Mouse (Mus musculus): ENCODE results near the gene Gm49510. TPM values are rescaled to one million over a fixed set of nuclear protein-coding genes. Genes with fewer than 3 reads are reported as not detected.
A peak's percentile ranks its signal among the peaks of the same experiment; 100 is the strongest.

The Gm49510 gene
- polyA plus RNA-seq, 1 experiment from 2014 or later: 0.21 TPM

GRCm38 (mm10) chr15:78869775-78870174, 29.7 kb upstream of the Gm49510 start:
- TF ChIP-seq CTCF (IDR thresholded peaks at IDR 0.05; ENCODE audit: low read depth): peak; percentile 83
- Histone ChIP-seq H3K27ac (ENCODE audit: low read depth, low read length) (no peak overlapping the region), H3K4me2 (replicated peaks; ENCODE audit: low read depth) (no peak overlapping the region), H3K4me3 (ENCODE audit: low read depth, low read length) (no peak overlapping the region), H3K4me1 (replicated peaks; ENCODE audit: control insufficient read depth, insufficient read depth, low read length) (no peaks in the 10 kb centered on the region), H3K9ac (ENCODE audit: low read depth, low read length) (no peak overlapping the region), H3K27me3 (replicated peaks; ENCODE audit: control insufficient read depth, insufficient read depth, low read length) (no peaks in the 10 kb centered on the region), H3K36me3 (ENCODE audit: control insufficient read depth, insufficient read depth) (no peaks in the 10 kb centered on the region), H3K9me3 (ENCODE audit: control insufficient read depth) (no peaks in the 10 kb centered on the region)
- whole genome bisulfite sequencing: 29% methylated on average over 6 of the region's 6 CpGs
- ATAC-seq: no peak

GRCm38 (mm10) chr15:78872021-78872608, 27.4 kb upstream of the Gm49510 start:
- H3K36me3 ChIP-seq (ENCODE audit: control insufficient read depth, insufficient read depth): no peaks in the 10 kb centered on the region
- H3K27ac ChIP-seq (ENCODE audit: low read depth, low read length): no peak overlapping the region
- no peaks in the 10 kb centered on the region for H3K27me3 ChIP-seq (replicated peaks; ENCODE audit: control insufficient read depth, insufficient read depth, low read length)
- WGBS: 41% methylated on average over 5 of the region's 5 CpGs
- H3K4me3 ChIP-seq (ENCODE audit: low read depth, low read length): no peak overlapping the region
- H3K4me2 ChIP-seq (replicated peaks; ENCODE audit: low read depth): no peak overlapping the region
- H3K4me1 ChIP-seq (replicated peaks; ENCODE audit: control insufficient read depth, insufficient read depth, low read length): no peaks in the 10 kb centered on the region
- peak; percentile 40 for TF ChIP-seq CTCF (IDR thresholded peaks at IDR 0.05; ENCODE audit: low read depth)
- H3K9me3 ChIP-seq (ENCODE audit: control insufficient read depth): no peaks in the 10 kb centered on the region
- no peak overlapping the region for H3K9ac ChIP-seq (ENCODE audit: low read depth, low read length)
- no peak for ATAC-seq

GRCm38 (mm10) chr15:78873803-78874435, 25.5 kb upstream of the Gm49510 start:
- Histone ChIP-seq H3K36me3 (ENCODE audit: control insufficient read depth, insufficient read depth) (no peaks in the 10 kb centered on the region), H3K27me3 (replicated peaks; ENCODE audit: control insufficient read depth, insufficient read depth, low read length) (no peaks in the 10 kb centered on the region), H3K4me2 (replicated peaks; ENCODE audit: low read depth) (no peak overlapping the region), H3K4me3 (ENCODE audit: low read depth, low read length) (no peak overlapping the region), H3K4me1 (replicated peaks; ENCODE audit: control insufficient read depth, insufficient read depth, low read length) (no peaks in the 10 kb centered on the region), H3K9me3 (ENCODE audit: control insufficient read depth) (no peaks in the 10 kb centered on the region), H3K9ac (ENCODE audit: low read depth, low read length) (no peak overlapping the region), H3K27ac (ENCODE audit: low read depth, low read length) (no peak overlapping the region)
- TF ChIP-seq CTCF (IDR thresholded peaks at IDR 0.05; ENCODE audit: low read depth): peak; percentile 21; the same call in 1 of the 2 replicates
- 60% methylated on average over 13 of the region's 13 CpGs for WGBS
- no peak for ATAC-seq

GRCm38 (mm10) chr15:78874989-78875388, 24.5 kb upstream of the Gm49510 start:
- 67% methylated on average over 8 of the region's 8 CpGs for WGBS
- H3K27me3 ChIP-seq (replicated peaks; ENCODE audit: control insufficient read depth, insufficient read depth, low read length): no peaks in the 10 kb centered on the region
- no peak overlapping the region for H3K27ac ChIP-seq (ENCODE audit: low read depth, low read length)
- no peak overlapping the region for H3K9ac ChIP-seq (ENCODE audit: low read depth, low read length)
- TF ChIP-seq CTCF (IDR thresholded peaks at IDR 0.05; ENCODE audit: low read depth): no peak
- H3K4me1 ChIP-seq (replicated peaks; ENCODE audit: control insufficient read depth, insufficient read depth, low read length): peaks cover 7% of the 10 kb centered on the region; the same call in 1 of the 2 replicates
- H3K36me3 ChIP-seq (ENCODE audit: control insufficient read depth, insufficient read depth): 0 out of 2 replicates have a peak, but pooled peaks cover 9% of the 10 kb centered on the region
- H3K4me3 ChIP-seq (ENCODE audit: low read depth, low read length): no peak overlapping the region
- no peaks in the 10 kb centered on the region for H3K9me3 ChIP-seq (ENCODE audit: control insufficient read depth)
- no peak overlapping the region for H3K4me2 ChIP-seq (replicated peaks; ENCODE audit: low read depth)
- ATAC-seq: no peak

GRCm38 (mm10) chr15:78875537-78875936, 23.9 kb upstream of the Gm49510 start:
- peaks cover 7% of the 10 kb centered on the region; the same call in 1 of the 2 replicates for H3K4me1 ChIP-seq (replicated peaks; ENCODE audit: control insufficient read depth, insufficient read depth, low read length)
- no peak for TF ChIP-seq CTCF (IDR thresholded peaks at IDR 0.05; ENCODE audit: low read depth)
- H3K9me3 ChIP-seq (ENCODE audit: control insufficient read depth): no peaks in the 10 kb centered on the region
- no peak for ATAC-seq
- 57% methylated on average over 5 of the region's 5 CpGs for WGBS
- H3K27ac ChIP-seq (ENCODE audit: low read depth, low read length): no peak overlapping the region
- peak overlapping the region; percentile 84; the same call in 1 of the 2 replicates for H3K4me2 ChIP-seq (replicated peaks; ENCODE audit: low read depth)
- H3K36me3 ChIP-seq (ENCODE audit: control insufficient read depth, insufficient read depth): peaks cover 11% of the 10 kb centered on the region; the same call in 1 of the 2 replicates
- H3K27me3 ChIP-seq (replicated peaks; ENCODE audit: control insufficient read depth, insufficient read depth, low read length): no peaks in the 10 kb centered on the region
- no peak overlapping the region for H3K4me3 ChIP-seq (ENCODE audit: low read depth, low read length)
- H3K9ac ChIP-seq (ENCODE audit: low read depth, low read length): no peak overlapping the region

GRCm38 (mm10) chr15:78876258-78876696, 23.2 kb upstream of the Gm49510 start:
- peak; percentile 43 for ATAC-seq

More at GRCm38 (mm10) chr15:78876258-78876696, 23.2 kb upstream of the Gm49510 start:
- Histone ChIP-seq H3K9me3 (ENCODE audit: control insufficient read depth) (no peaks in the 10 kb centered on the region), H3K4me3 (ENCODE audit: low read depth, low read length) (peak overlapping the region; percentile 90), H3K4me1 (replicated peaks; ENCODE audit: control insufficient read depth, insufficient read depth, low read length) (peaks cover 7% of the 10 kb centered on the region; the same call in 1 of the 2 replicates), H3K36me3 (ENCODE audit: control insufficient read depth, insufficient read depth) (peaks cover 19% of the 10 kb centered on the region), H3K27ac (ENCODE audit: low read depth, low read length) (peak overlapping the region; percentile 99), H3K4me2 (replicated peaks; ENCODE audit: low read depth) (peak overlapping the region; percentile 84), H3K9ac (ENCODE audit: low read depth, low read length) (0 out of 2 replicates have a peak overlapping the region, but pooled peaks have one; percentile 90), H3K27me3 (replicated peaks; ENCODE audit: control insufficient read depth, insufficient read depth, low read length) (no peaks in the 10 kb centered on the region)
- peak; percentile 88 for TF ChIP-seq CTCF (IDR thresholded peaks at IDR 0.05; ENCODE audit: low read depth)
- WGBS: 3% methylated on average over 17 of the region's 17 CpGs
